Comparison of ENCODE assay signal across 31 mouse cellular contexts in the genomic region with DNA sequence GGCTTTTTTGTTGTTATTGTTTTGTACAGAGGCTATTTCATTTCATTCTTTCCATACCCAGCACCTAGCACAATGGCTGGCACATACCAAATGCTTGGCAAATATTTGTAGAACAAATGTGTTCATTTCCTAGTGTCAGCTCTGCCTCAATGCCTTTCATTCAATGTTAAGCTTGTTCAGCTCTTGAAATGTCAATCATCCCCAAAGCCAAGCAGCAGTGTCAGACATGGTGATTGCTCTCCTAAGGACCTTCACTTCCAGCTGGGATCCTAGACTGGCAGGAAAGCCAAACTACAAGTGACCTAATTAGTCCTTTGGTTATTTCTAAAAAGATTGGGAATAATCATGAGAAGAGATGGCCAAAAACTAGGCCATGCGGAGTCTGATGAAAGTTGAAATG. TPM values are rescaled to one million over a fixed set of nuclear protein-coding genes. Genes with fewer than 3 reads are reported as not detected.
A peak's percentile ranks its signal among the peaks of the same experiment; 100 is the strongest.
DNase-seq lines count a peak whose midpoint lies in the region; ATAC-seq lines count a peak whose summit lies in the region.
"Had no signal": no experiment of that assay in that cellular context is flagged by ENCODE, and none has a peak within 500 bp of the region (broad histone marks: within the 10 kb centered on the region; RNA-seq: fewer than 3 reads in every experiment).

No protein-coding gene starts in this region.

- no peak overlapping the region for H3K27ac ChIP-seq in forebrain, embryonic 15.5 days (replicated peaks)
- H3K27ac ChIP-seq: embryonic facial prominence, embryonic 13.5 days; hindbrain, embryonic 10.5 days; limb, embryonic 13.5 days; lung, embryonic 15.5 days; stomach, postnatal 0 days had no signal

- no peak overlapping the region for H3K9ac ChIP-seq in forebrain, embryonic 15.5 days (replicated peaks)
- H3K9ac ChIP-seq: embryonic facial prominence, embryonic 13.5 days; limb, embryonic 13.5 days; lung, embryonic 15.5 days had no signal

- H3K4me3 ChIP-seq in forebrain, embryonic 15.5 days, result no peak overlapping the region
- H3K4me3 ChIP-seq: embryonic facial prominence, embryonic 13.5 days; hindbrain, embryonic 10.5 days; limb, embryonic 13.5 days; lung, embryonic 15.5 days had no signal

- DNase-seq in embryo, embryonic 11 days, result peak; percentile 0
- no peak for DNase-seq in embryo, embryonic 9.5 days (ENCODE audit: extremely low spot score)
- DNase-seq in left cerebral cortex, postnatal 4 days, result peak; percentile 0
- DNase-seq in left cerebral cortex, postnatal 25 days (ENCODE audit: low spot score in 2 of 2), result no peak
- peak; percentile 69 for DNase-seq in Muller cell, postnatal 12 days (ENCODE audit: inconsistent ontology term)
- no peak for DNase-seq in lung, postnatal 4 days
- DNase-seq in adrenal gland, postnatal 10 days, result no peak
- DNase-seq: adrenal gland, postnatal 25 days; cerebellum, adult 8-10 months; cerebellum, postnatal 36 days; gastrocnemius, postnatal 14 days; heart, postnatal 14 days; kidney, adult 9 months; kidney, postnatal 10 days; right cerebral cortex, postnatal 4 days; thymus, adult 18-20 months; thymus, postnatal 25 days had no signal

- H3K4me1 ChIP-seq in forebrain, embryonic 15.5 days, result peaks cover 6% of the 10 kb centered on the region; the same call in 1 of the 2 replicates
- H3K4me1 ChIP-seq: embryonic facial prominence, embryonic 13.5 days; limb, embryonic 13.5 days; lung, embryonic 15.5 days had no signal

- H3K9me3 ChIP-seq in forebrain, embryonic 15.5 days, result no peaks in the 10 kb centered on the region
- H3K9me3 ChIP-seq: embryonic facial prominence, embryonic 13.5 days; hindbrain, embryonic 10.5 days; limb, embryonic 13.5 days; lung, embryonic 15.5 days had no signal

- ATAC-seq in forebrain, embryonic 15.5 days (replicated peaks), result peak; percentile 91
- ATAC-seq: intestine, postnatal 0 days; Patski had no signal

- H3K4me2 ChIP-seq in forebrain, embryonic 15.5 days (replicated peaks), result no peak overlapping the region
- H3K4me2 ChIP-seq: embryonic facial prominence, embryonic 13.5 days; limb, embryonic 13.5 days; liver, embryonic 11.5 days; lung, embryonic 15.5 days had no signal

- WGBS in forebrain, embryonic 15.5 days, result 28% methylated on average over 1 of the region's 1 CpGs

- intact Hi-C loops in left cerebral cortex, postnatal 4 days (cut with DNase I), result no loop called here
- intact Hi-C loops in left cerebral cortex, postnatal 25 days (cut with DNase I), result no loop called here

- no peaks in the 10 kb centered on the region for H3K27me3 ChIP-seq in forebrain, embryonic 15.5 days
- H3K27me3 ChIP-seq: embryonic facial prominence, embryonic 13.5 days; limb, embryonic 13.5 days; lung, embryonic 15.5 days; Patski had no signal

- H3K36me3 ChIP-seq in forebrain, embryonic 15.5 days, result no peaks in the 10 kb centered on the region
- H3K36me3 ChIP-seq: embryonic facial prominence, embryonic 13.5 days; G1E; hindbrain, embryonic 10.5 days; limb, embryonic 13.5 days; lung, embryonic 15.5 days had no signal

RNA-seq across cellular contexts. Expression of gene Mdga2, which starts 50.0 kb away (rescaled TPM):
- 10 to 100 TPM; 65.6 to 70.2 TPM for total RNA-seq in left cerebral cortex, postnatal 4 days (2021)
- 10 to 100 TPM; 50.8 to 59.4 TPM for total RNA-seq in left cerebral cortex, postnatal 25 days (2021)
- 22.9 and 25.0 TPM in 2 replicates for polyA plus RNA-seq in forebrain, embryonic 15.5 days (2015; fragmentation: Nextera tagmentation; extraction: Ambion mirVana)
- 1 to 10 TPM; 1.3 to 2.5 TPM for total RNA-seq in adrenal gland, postnatal 10 days (2021)
- total RNA-seq: granulocyte monocyte progenitor cell, adult 5-6 weeks; megakaryocyte, adult 5-6 weeks; neutrophil, adult 5-6 weeks had no signal
- polyA plus RNA-seq: G1E; liver, embryonic 16.5 days; Patski had no signal

Comparison
In these comparisons a context has a peak if more than half of its experiments do, and no peak if none do; other contexts are left out.
1. DNase-seq: peak in embryo, embryonic 11 days (single experiment), left cerebral cortex, postnatal 4 days (single experiment) and Muller cell, postnatal 12 days (single experiment); none in embryo, embryonic 9.5 days (single experiment), left cerebral cortex, postnatal 25 days (0 of 2), lung, postnatal 4 days (0 of 2) and adrenal gland, postnatal 10 days (single experiment).
2. RNA of gene Mdga2, which starts 50.0 kb away (total RNA-seq): 65.6 to 70.2 TPM in left cerebral cortex, postnatal 4 days and 50.8 to 59.4 TPM in left cerebral cortex, postnatal 25 days; 1.3 to 2.5 TPM in adrenal gland, postnatal 10 days; every median in the first group is over 10 times any median in the second.